Mouse (Mus musculus) E14TG2a.4 (cell line): Measurements from ENCODE around the gene Utrn.

Experiments
- CTCF ChIP-seq: conservative IDR thresholded peaks from 2 replicates; pipeline ENCODE4 v1.5.1; 2014; ENCODE audit warnings: low read length
- NANOG ChIP-seq: IDR thresholded peaks from 2 replicates; pipeline ENCODE4 v1.6.1; 2014; ENCODE audit warnings: borderline replicate concordance, low read length, mixed read lengths

DNA sequence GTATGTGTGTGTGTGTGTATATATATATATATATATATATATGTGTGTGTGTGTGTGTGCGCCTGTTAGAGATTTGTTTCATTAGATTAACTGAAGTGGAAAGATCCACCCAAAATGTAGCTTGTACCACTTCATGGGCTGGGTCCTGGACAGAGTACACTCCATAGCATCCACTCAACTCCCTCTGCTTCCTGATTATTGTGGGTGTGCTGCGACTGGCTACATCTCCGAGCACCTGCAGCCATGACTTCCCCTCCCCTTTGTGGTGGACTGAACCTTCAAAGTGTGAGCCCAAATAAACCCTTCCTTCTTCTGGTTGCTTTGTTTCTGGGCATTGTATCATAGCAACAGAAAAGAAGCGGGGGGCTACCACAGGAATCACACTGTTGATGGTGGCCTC, 6.2 kb upstream of the Utrn start:
- no peak for TF ChIP-seq CTCF
- TF ChIP-seq NANOG = no peak
